In the genomic region with DNA sequence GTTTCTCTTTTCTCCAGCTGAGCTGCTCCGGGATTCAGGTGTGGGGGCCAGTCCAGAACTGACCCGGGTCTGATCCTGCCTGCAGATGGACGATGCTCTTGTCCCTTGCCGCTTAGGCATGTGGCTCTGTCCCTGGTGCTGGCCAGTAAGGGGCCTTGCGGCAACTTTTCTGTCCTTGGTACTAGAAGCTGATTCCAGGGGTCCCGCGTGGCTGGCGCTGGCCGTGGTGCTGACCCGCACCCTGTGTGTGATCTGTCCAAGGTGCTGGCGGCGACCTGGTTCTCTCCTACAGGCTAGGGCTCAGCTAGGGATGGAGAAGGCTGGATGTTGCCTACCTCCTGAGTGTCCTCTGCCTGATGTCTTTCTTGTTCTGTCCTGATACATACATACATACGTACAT, we compare ENCODE assay signal across 8 mouse cellular contexts. TPM values are rescaled to one million over a fixed set of nuclear protein-coding genes. Genes with fewer than 3 reads are reported as not detected.
DNase-seq lines count a peak whose midpoint lies in the region; ATAC-seq and TF ChIP-seq lines count a peak whose summit lies in the region.

No protein-coding gene starts in this region.

- ATAC-seq in forebrain, embryonic 13.5 days, result no peak
- ATAC-seq in limb, embryonic 14.5 days (ENCODE audit: low FRiP score, low read depth), result peak; percentile 32; the same call in 1 of the 2 replicates
- no peak for ATAC-seq in CD4-positive, CD25-positive, alpha-beta regulatory T cell, adult 4 months

- H3K9me3 ChIP-seq in forebrain, embryonic 10.5 days, result no peaks in the 10 kb centered on the region
- no peaks in the 10 kb centered on the region for H3K9me3 ChIP-seq in forebrain, embryonic 13.5 days (replicated peaks)
- no peaks in the 10 kb centered on the region for H3K9me3 ChIP-seq in limb, embryonic 14.5 days (ENCODE audit: control insufficient read depth, low read length)

- no peaks in the 10 kb centered on the region for H3K4me1 ChIP-seq in forebrain, embryonic 10.5 days
- no peaks in the 10 kb centered on the region for H3K4me1 ChIP-seq in forebrain, embryonic 13.5 days
- no peaks in the 10 kb centered on the region for H3K4me1 ChIP-seq in limb, embryonic 14.5 days (ENCODE audit: control insufficient read depth, insufficient read depth, low read length)

- DNase-seq in forebrain, embryonic 10.5 days (ENCODE audit: extremely low spot score, low spot score), result peak; percentile 74
- DNase-seq in embryo, embryonic 11.5 days (ENCODE audit: low read depth, low spot score), result peak; percentile 60
- DNase-seq in limb, embryonic 14.5 days (ENCODE audit: low spot score), result peak; percentile 75
- peak; percentile 71 for DNase-seq in testis, postnatal 14 days (ENCODE audit: low spot score)
- no peak for DNase-seq in layer of hippocampus, postnatal 25 days (ENCODE audit: extremely low spot score in 1 of 2, low spot score in 1 of 2)

- H3ac ChIP-seq in C2C12 (ENCODE audit: control insufficient read depth, insufficient read length, low read depth), result no peak overlapping the region

- no peak for TF ChIP-seq CTCF in C2C12 (IDR thresholded peaks at IDR 0.05; ENCODE audit: control insufficient read depth, insufficient read depth, insufficient read length)

- H3K9ac ChIP-seq in forebrain, embryonic 13.5 days, result no peak overlapping the region
- H3K9ac ChIP-seq in limb, embryonic 14.5 days (ENCODE audit: low read depth, low read length, severe bottlenecking), result no peak overlapping the region

- 31% methylated on average over 13 of the region's 13 CpGs for WGBS in forebrain, embryonic 10.5 days
- WGBS in forebrain, embryonic 13.5 days, result 33% methylated on average over 13 of the region's 13 CpGs
- WGBS in limb, embryonic 14.5 days, result 14% methylated on average over 13 of the region's 13 CpGs

- TF ChIP-seq POLR2A in limb, embryonic 14.5 days (IDR thresholded peaks at IDR 0.05; ENCODE audit: borderline replicate concordance, extremely low read depth, insufficient read depth, insufficient read length), result no peak

- no peak overlapping the region for H3K27ac ChIP-seq in forebrain, embryonic 10.5 days
- H3K27ac ChIP-seq in forebrain, embryonic 13.5 days, result no peak overlapping the region
- H3K27ac ChIP-seq in limb, embryonic 14.5 days (replicated peaks; ENCODE audit: low read depth, low read length), result no peak overlapping the region

- no peaks in the 10 kb centered on the region for H3K27me3 ChIP-seq in forebrain, embryonic 10.5 days (ENCODE audit: poor library complexity, severe bottlenecking)
- no peaks in the 10 kb centered on the region for H3K27me3 ChIP-seq in forebrain, embryonic 13.5 days
- no peaks in the 10 kb centered on the region for H3K27me3 ChIP-seq in C2C12 (ENCODE audit: control insufficient read depth, insufficient read depth, insufficient read length)
- H3K27me3 ChIP-seq in limb, embryonic 14.5 days (ENCODE audit: control insufficient read depth, insufficient read depth, low read length), result no peaks in the 10 kb centered on the region

- H3K79me2 ChIP-seq in C2C12 (ENCODE audit: control insufficient read depth, insufficient read depth), result no peaks in the 10 kb centered on the region

- H3K4me3 ChIP-seq in forebrain, embryonic 10.5 days, result no peak overlapping the region
- H3K4me3 ChIP-seq in forebrain, embryonic 13.5 days, result no peak overlapping the region
- H3K4me3 ChIP-seq in C2C12 (ENCODE audit: insufficient read depth, poor library complexity, severe bottlenecking), result no peak overlapping the region
- no peak overlapping the region for H3K4me3 ChIP-seq in limb, embryonic 14.5 days (replicated peaks; ENCODE audit: low read length)

- no peak overlapping the region for H3K4me2 ChIP-seq in forebrain, embryonic 13.5 days
- H3K4me2 ChIP-seq in limb, embryonic 14.5 days (replicated peaks; ENCODE audit: low read depth, low read length, severe bottlenecking), result no peak overlapping the region

- peaks cover 77% of the 10 kb centered on the region for H3K36me3 ChIP-seq in forebrain, embryonic 10.5 days (replicated peaks)
- H3K36me3 ChIP-seq in forebrain, embryonic 13.5 days (ENCODE audit: poor library complexity, severe bottlenecking), result peaks cover 85% of the 10 kb centered on the region
- peaks cover 26% of the 10 kb centered on the region for H3K36me3 ChIP-seq in C2C12 (ENCODE audit: control insufficient read depth, insufficient read depth)
- peaks cover 47% of the 10 kb centered on the region for H3K36me3 ChIP-seq in limb, embryonic 14.5 days (ENCODE audit: control insufficient read depth, insufficient read depth, low read length)

- no peaks in the 10 kb centered on the region for H3K79me3 ChIP-seq in C2C12 (ENCODE audit: low read depth)

TF ChIP-seq in C2C12, 6 proteins besides CTCF, POLR2A, EP300 and RAD21:
- TF ChIP-seq CEBPB (IDR thresholded peaks at IDR 0.05; ENCODE audit: low read depth) (no peak), FOSL1 (IDR thresholded peaks at IDR 0.05; ENCODE audit: insufficient read depth, low read length, poor library complexity, severe bottlenecking) (no peak), MAX (IDR thresholded peaks at IDR 0.05) (peak; percentile 52), USF1 (IDR thresholded peaks at IDR 0.05; ENCODE audit: low read depth) (no peak)

RNA-seq across cellular contexts. Expression of a gene that starts 3.8 kb away (rescaled TPM):
- 0.12 and 0.33 TPM in 2 replicates for polyA plus RNA-seq in forebrain, embryonic 10.5 days (2016; fragmentation: Nextera tagmentation; extraction: Ambion mirVana)
- 0.58 and 0.72 TPM in 2 replicates for polyA plus RNA-seq in forebrain, embryonic 13.5 days (2015; fragmentation: Nextera tagmentation; extraction: Ambion mirVana)
- 0.08 TPM for polyA plus RNA-seq in C2C12 (2012; fragmentation: generic; extraction: Trizol)
- 0.31 and 0.51 TPM in 2 replicates for polyA plus RNA-seq in limb, embryonic 14.5 days (2012; rRNA removed)
- 0.32 and 0.37 TPM in 2 replicates for polyA plus RNA-seq in limb, embryonic 14.5 days (2014; fragmentation: Nextera tagmentation; extraction: Ambion mirVana)
- under 1 TPM; 0.62 to 0.66 TPM for polyA plus RNA-seq in CD4-positive, CD25-positive, alpha-beta regulatory T cell, adult 4 months (2017; shearing (Covaris generic))
- total RNA-seq in layer of hippocampus, postnatal 25 days (2021), result under 1 TPM; 0.31 to 0.32 TPM

RNA-seq across cellular contexts. Expression of a gene that starts 9.9 kb away (rescaled TPM):
- 21.2 and 24.0 TPM in 2 replicates for polyA plus RNA-seq in forebrain, embryonic 10.5 days (2016; fragmentation: Nextera tagmentation; extraction: Ambion mirVana)
- polyA plus RNA-seq in forebrain, embryonic 13.5 days (2015; fragmentation: Nextera tagmentation; extraction: Ambion mirVana), result 19.1 and 22.3 TPM in 2 replicates
- polyA plus RNA-seq in C2C12 (2012; fragmentation: generic; extraction: Trizol), result 11.8 TPM
- polyA plus RNA-seq in limb, embryonic 14.5 days (2012; rRNA removed), result 15.0 and 20.5 TPM in 2 replicates
- 16.3 and 19.2 TPM in 2 replicates for polyA plus RNA-seq in limb, embryonic 14.5 days (2014; fragmentation: Nextera tagmentation; extraction: Ambion mirVana)
- 10 to 100 TPM; 17.0 to 20.1 TPM for polyA plus RNA-seq in CD4-positive, CD25-positive, alpha-beta regulatory T cell, adult 4 months (2017; shearing (Covaris generic))
- 10 to 100 TPM; 29.7 to 33.0 TPM for total RNA-seq in layer of hippocampus, postnatal 25 days (2021)

RNA-seq across cellular contexts. Expression of a gene that starts 10.0 kb away (rescaled TPM):
- 120 and 121 TPM in 2 replicates for polyA plus RNA-seq in forebrain, embryonic 10.5 days (2016; fragmentation: Nextera tagmentation; extraction: Ambion mirVana)
- 96.2 and 106 TPM in 2 replicates for polyA plus RNA-seq in forebrain, embryonic 13.5 days (2015; fragmentation: Nextera tagmentation; extraction: Ambion mirVana)
- 68.4 TPM for polyA plus RNA-seq in C2C12 (2012; fragmentation: generic; extraction: Trizol)
- 57.4 and 60.7 TPM in 2 replicates for polyA plus RNA-seq in limb, embryonic 14.5 days (2012; rRNA removed)
- polyA plus RNA-seq in limb, embryonic 14.5 days (2014; fragmentation: Nextera tagmentation; extraction: Ambion mirVana), result 63.7 and 75.4 TPM in 2 replicates
- polyA plus RNA-seq in CD4-positive, CD25-positive, alpha-beta regulatory T cell, adult 4 months (2017; shearing (Covaris generic)), result 100 to 1,000 TPM in 1 of 2 experiments, 10 to 100 TPM in 1; 93.4 to 109 TPM
- total RNA-seq in layer of hippocampus, postnatal 25 days (2021), result 10 to 100 TPM; 35.6 to 36.4 TPM

RNA-seq across cellular contexts. Expression of a gene that starts 12.1 kb away (rescaled TPM):
- polyA plus RNA-seq in forebrain, embryonic 10.5 days (2016; fragmentation: Nextera tagmentation; extraction: Ambion mirVana), result 4.6 and 5.3 TPM in 2 replicates
- polyA plus RNA-seq in forebrain, embryonic 13.5 days (2015; fragmentation: Nextera tagmentation; extraction: Ambion mirVana), result 7.2 and 7.6 TPM in 2 replicates
- 46.6 TPM for polyA plus RNA-seq in C2C12 (2012; fragmentation: generic; extraction: Trizol)
- polyA plus RNA-seq in limb, embryonic 14.5 days (2012; rRNA removed), result 92.9 and 131 TPM in 2 replicates
- polyA plus RNA-seq in limb, embryonic 14.5 days (2014; fragmentation: Nextera tagmentation; extraction: Ambion mirVana), result 17.4 and 18.8 TPM in 2 replicates
- 1 to 10 TPM; 2.2 to 4.7 TPM for polyA plus RNA-seq in CD4-positive, CD25-positive, alpha-beta regulatory T cell, adult 4 months (2017; shearing (Covaris generic))
- total RNA-seq in layer of hippocampus, postnatal 25 days (2021), result 10 to 100 TPM; 75.6 to 77.2 TPM

RNA-seq across cellular contexts. Expression of a gene that starts 19.8 kb away (rescaled TPM):
- 37.6 and 39.4 TPM in 2 replicates for polyA plus RNA-seq in forebrain, embryonic 10.5 days (2016; fragmentation: Nextera tagmentation; extraction: Ambion mirVana)
- polyA plus RNA-seq in forebrain, embryonic 13.5 days (2015; fragmentation: Nextera tagmentation; extraction: Ambion mirVana), result 15.6 and 17.1 TPM in 2 replicates
- 38.0 TPM for polyA plus RNA-seq in C2C12 (2012; fragmentation: generic; extraction: Trizol)
- 218 and 302 TPM in 2 replicates for polyA plus RNA-seq in limb, embryonic 14.5 days (2012; rRNA removed)
- polyA plus RNA-seq in limb, embryonic 14.5 days (2014; fragmentation: Nextera tagmentation; extraction: Ambion mirVana), result 109 and 120 TPM in 2 replicates
- 1 to 10 TPM; 2.1 to 2.3 TPM for polyA plus RNA-seq in CD4-positive, CD25-positive, alpha-beta regulatory T cell, adult 4 months (2017; shearing (Covaris generic))
- total RNA-seq in layer of hippocampus, postnatal 25 days (2021), result 1 to 10 TPM; 7.5 to 7.7 TPM

Comparison
In these comparisons a context has a peak if more than half of its experiments do, and no peak if none do; other contexts are left out.
1. DNase-seq: peak in forebrain, embryonic 10.5 days (single experiment), embryo, embryonic 11.5 days (single experiment), limb, embryonic 14.5 days (single experiment) and testis, postnatal 14 days (single experiment); none in layer of hippocampus, postnatal 25 days (0 of 2).